ENCODE assay signal across 14 mouse cellular contexts in genomic region chr8:50708219-50708911, GRCm38 (mm10).
A peak's percentile ranks its signal among the peaks of the same experiment; 100 is the strongest.
DNase-seq lines count a peak whose midpoint lies in the region; ATAC-seq lines count a peak whose summit lies in the region.
"Had no signal": no experiment of that assay in that cellular context is flagged by ENCODE, and none has a peak within 500 bp of the region (broad histone marks: within the 10 kb centered on the region; RNA-seq: fewer than 3 reads in every experiment).

No protein-coding gene starts in this region.

- intact Hi-C loops in left cerebral cortex, postnatal 36 days (cut with DNase I), result no loop called here

- H3K27me3 ChIP-seq in hindbrain, embryonic 11.5 days (ENCODE audit: control insufficient read depth, insufficient read depth, low read length), result no peaks in the 10 kb centered on the region
- H3K27me3 ChIP-seq in hindbrain, embryonic 10.5 days (ENCODE audit: insufficient read depth, poor library complexity, severe bottlenecking), result no peaks in the 10 kb centered on the region
- H3K27me3 ChIP-seq in forebrain, embryonic 15.5 days, result no peaks in the 10 kb centered on the region
- H3K27me3 ChIP-seq in neural tube, embryonic 13.5 days, result no peaks in the 10 kb centered on the region
- no peaks in the 10 kb centered on the region for H3K27me3 ChIP-seq in intestine, embryonic 15.5 days (replicated peaks)

- H3K9ac ChIP-seq in hindbrain, embryonic 11.5 days (ENCODE audit: low read depth, low read length), result no peak overlapping the region
- H3K9ac ChIP-seq in forebrain, embryonic 15.5 days (replicated peaks), result no peak overlapping the region
- H3K9ac ChIP-seq in neural tube, embryonic 13.5 days, result no peak overlapping the region
- H3K9ac ChIP-seq in intestine, embryonic 15.5 days, result no peak overlapping the region

- no peaks in the 10 kb centered on the region for H3K9me3 ChIP-seq in hindbrain, embryonic 11.5 days (ENCODE audit: control insufficient read depth, low read length)
- no peaks in the 10 kb centered on the region for H3K9me3 ChIP-seq in hindbrain, embryonic 10.5 days
- no peaks in the 10 kb centered on the region for H3K9me3 ChIP-seq in forebrain, embryonic 15.5 days
- no peaks in the 10 kb centered on the region for H3K9me3 ChIP-seq in neural tube, embryonic 13.5 days
- H3K9me3 ChIP-seq in intestine, embryonic 15.5 days, result no peaks in the 10 kb centered on the region

- no peak overlapping the region for H3K27ac ChIP-seq in hindbrain, embryonic 11.5 days (ENCODE audit: low read depth, low read length)
- no peak overlapping the region for H3K27ac ChIP-seq in hindbrain, embryonic 10.5 days
- H3K27ac ChIP-seq in forebrain, embryonic 15.5 days (replicated peaks), result no peak overlapping the region
- H3K27ac ChIP-seq in neural tube, embryonic 13.5 days (replicated peaks), result no peak overlapping the region
- H3K27ac ChIP-seq in intestine, embryonic 15.5 days, result no peak overlapping the region
- H3K27ac ChIP-seq: layer of hippocampus, adult 2 months had no signal

- WGBS in hindbrain, embryonic 11.5 days, result 43% methylated on average over 6 of the region's 6 CpGs
- 39% methylated on average over 6 of the region's 6 CpGs for whole genome bisulfite sequencing in hindbrain, embryonic 10.5 days
- WGBS in forebrain, embryonic 15.5 days, result 17% methylated on average over 6 of the region's 6 CpGs
- WGBS in neural tube, embryonic 13.5 days, result 11% methylated on average over 6 of the region's 6 CpGs
- 78% methylated on average over 6 of the region's 6 CpGs for WGBS in intestine, embryonic 15.5 days

- H3K4me1 ChIP-seq in hindbrain, embryonic 11.5 days (replicated peaks; ENCODE audit: control insufficient read depth, insufficient read depth, low read length), result no peaks in the 10 kb centered on the region
- H3K4me1 ChIP-seq in hindbrain, embryonic 10.5 days (replicated peaks), result 0 out of 2 replicates have a peak, but pooled peaks cover 8% of the 10 kb centered on the region
- 0 out of 2 replicates have a peak, but pooled peaks cover 6% of the 10 kb centered on the region for H3K4me1 ChIP-seq in forebrain, embryonic 15.5 days
- peaks cover 6% of the 10 kb centered on the region for H3K4me1 ChIP-seq in neural tube, embryonic 13.5 days (replicated peaks)
- no peaks in the 10 kb centered on the region for H3K4me1 ChIP-seq in intestine, embryonic 15.5 days (replicated peaks)

- DNase-seq in hindbrain, embryonic 11.5 days (ENCODE audit: low spot score), result peak; percentile 4
- no peak for DNase-seq in hindbrain, embryonic 10.5 days (ENCODE audit: low spot score)
- DNase-seq in kidney, postnatal 10 days, result peak; percentile 5
- no peak for DNase-seq in spleen, postnatal 36 days (ENCODE audit: low spot score in 2 of 2)
- no peak for DNase-seq in left cerebral cortex, postnatal 36 days (ENCODE audit: low spot score in 2 of 2)
- DNase-seq: adrenal gland, postnatal 10 days; cerebellum, postnatal 25 days; heart, postnatal 4 days; lung, postnatal 14 days had no signal

- no peaks in the 10 kb centered on the region for H3K36me3 ChIP-seq in hindbrain, embryonic 11.5 days (ENCODE audit: control insufficient read depth, insufficient read depth, low read length)
- H3K36me3 ChIP-seq in hindbrain, embryonic 10.5 days, result no peaks in the 10 kb centered on the region
- no peaks in the 10 kb centered on the region for H3K36me3 ChIP-seq in forebrain, embryonic 15.5 days
- H3K36me3 ChIP-seq in neural tube, embryonic 13.5 days, result no peaks in the 10 kb centered on the region
- H3K36me3 ChIP-seq in intestine, embryonic 15.5 days, result no peaks in the 10 kb centered on the region

- ATAC-seq in hindbrain, embryonic 11.5 days (ENCODE audit: low FRiP score), result peak; percentile 63
- ATAC-seq in forebrain, embryonic 15.5 days (replicated peaks), result 0 out of 2 replicates have a peak, but pooled peaks have one; percentile 41
- peak; percentile 84 for ATAC-seq in neural tube, embryonic 13.5 days (ENCODE audit: low read depth)
- no peak for ATAC-seq in intestine, embryonic 15.5 days

- H3K4me3 ChIP-seq in hindbrain, embryonic 11.5 days (ENCODE audit: low read depth, low read length), result no peak overlapping the region
- H3K4me3 ChIP-seq in hindbrain, embryonic 10.5 days, result no peak overlapping the region
- H3K4me3 ChIP-seq in forebrain, embryonic 15.5 days, result no peak overlapping the region
- H3K4me3 ChIP-seq in neural tube, embryonic 13.5 days, result no peak overlapping the region
- H3K4me3 ChIP-seq in intestine, embryonic 15.5 days (replicated peaks), result no peak overlapping the region
- H3K4me3 ChIP-seq: layer of hippocampus, adult 2 months had no signal

- H3K4me2 ChIP-seq in hindbrain, embryonic 11.5 days (replicated peaks; ENCODE audit: low read depth, low read length), result no peak overlapping the region
- no peak overlapping the region for H3K4me2 ChIP-seq in forebrain, embryonic 15.5 days (replicated peaks)
- H3K4me2 ChIP-seq in neural tube, embryonic 13.5 days, result no peak overlapping the region
- no peak overlapping the region for H3K4me2 ChIP-seq in intestine, embryonic 15.5 days (replicated peaks)
- H3K4me2 ChIP-seq: heart, embryonic 11.5 days had no signal

Comparison
In these comparisons a context has a peak if more than half of its experiments do, and no peak if none do; other contexts are left out.
1. DNase-seq: peak in hindbrain, embryonic 11.5 days (single experiment) and kidney, postnatal 10 days (single experiment); none in hindbrain, embryonic 10.5 days (single experiment), spleen, postnatal 36 days (0 of 2) and left cerebral cortex, postnatal 36 days (0 of 2).